Mouse (Mus musculus) limb, embryonic 15.5 days (tissue): ENCODE results near the gene Mllt3. TPM values are rescaled to one million over a fixed set of nuclear protein-coding genes. Genes with fewer than 3 reads are reported as not detected.
A peak's percentile ranks its signal among the peaks of the same experiment; 100 is the strongest.

Experiments
- ATAC-seq: fragments of 200-750 bp; cut with Nextera tagmentation; 2 replicates; pipeline ENCODE4 v1.8.0; 2017; ENCODE audit warnings: low read depth, moderate TSS enrichment; ENCODE audit not compliant: insufficient number of reproducible peaks, low FRiP score, low TSS enrichment
- H3K27ac ChIP-seq: fragments of 300-500 bp; sonication (generic); 2 replicates; pipeline ENCODE4 v1.5.1; 2015; ENCODE audit warnings: moderate library complexity, mild to moderate bottlenecking, inconsistent platforms
- H3K27me3 ChIP-seq: fragments of 300-500 bp; sonication (generic); 2 replicates; pipeline ENCODE4 v1.6.1; 2015; ENCODE audit warnings: inconsistent platforms
- H3K36me3 ChIP-seq: fragments of 300-500 bp; sonication (generic); 2 replicates; pipeline ENCODE4 v1.6.1; 2015; ENCODE audit warnings: inconsistent platforms
- H3K4me1 ChIP-seq: fragments of 300-500 bp; sonication (generic); 2 replicates; pipeline ENCODE4 v1.6.1; 2015; ENCODE audit warnings: inconsistent platforms
- H3K4me2 ChIP-seq: fragments of 300-500 bp; sonication (generic); 2 replicates; pipeline ENCODE4 v1.6.1; 2015; ENCODE audit warnings: mild to moderate bottlenecking, inconsistent platforms
- H3K4me3 ChIP-seq: fragments of 300-500 bp; sonication (generic); 2 replicates; pipeline ENCODE4 v1.5.1; 2015; ENCODE audit warnings: mild to moderate bottlenecking, inconsistent platforms
- H3K9ac ChIP-seq: fragments of 300-500 bp; sonication (generic); 2 replicates; pipeline ENCODE4 v1.6.1; 2015; ENCODE audit warnings: inconsistent platforms
- H3K9me3 ChIP-seq: fragments of 300-500 bp; sonication (generic); 2 replicates; pipeline ENCODE4 v1.6.1; 2016; ENCODE audit warnings: inconsistent platforms
- WGBS: fragments of 180-500 bp; shearing (Covaris S2); methylation state at CpG from one replicate; pipeline ENCODE4 v1.1.7; 2015; 5-methylcytosine and 5-hydroxymethylcytosine counted together
- polyA plus RNA-seq: library from polyadenylated mRNA; unstranded; fragments of >200 nt; fragmentation: Nextera tagmentation; extraction: Ambion mirVana; gene quantifications from 2 replicates; pipeline ENCODE4 v1.2.1, GENCODE M21; 2015

Gene Mllt3
- polyA plus RNA-seq, 1 experiment from 2014 or later = 42.0 TPM

DNA sequence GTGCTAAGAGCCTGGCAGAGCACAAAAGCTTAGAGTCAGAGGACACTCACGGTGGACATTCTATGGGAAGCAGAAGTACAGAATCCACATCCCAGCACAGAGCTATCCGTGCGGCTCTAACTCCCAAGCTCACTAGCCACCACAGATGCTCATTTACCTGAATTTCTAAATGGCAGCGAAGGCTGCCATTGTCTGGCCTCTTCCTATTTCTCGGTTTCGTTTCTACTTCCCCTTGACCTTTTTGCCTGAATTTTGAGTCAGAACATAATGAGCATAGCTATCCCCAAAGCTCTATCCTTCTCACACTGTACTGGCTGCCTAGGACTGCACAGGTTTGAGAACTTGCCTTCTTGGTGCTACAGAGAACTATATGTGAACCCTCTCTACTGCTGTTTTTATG lies 274.1 kb downstream of the Mllt3 start:
- no peak for ATAC-seq
- no peak overlapping the region for H3K9ac ChIP-seq
- WGBS = 89% methylated on average over 6 of the region's 6 CpGs
- H3K9me3 ChIP-seq = no peaks in the 10 kb centered on the region
- no peak overlapping the region for H3K4me2 ChIP-seq
- H3K4me1 ChIP-seq = no peaks in the 10 kb centered on the region
- H3K4me3 ChIP-seq = no peak overlapping the region
- H3K27ac ChIP-seq = no peak overlapping the region
- no peaks in the 10 kb centered on the region for H3K36me3 ChIP-seq
- no peaks in the 10 kb centered on the region for H3K27me3 ChIP-seq

DNA sequence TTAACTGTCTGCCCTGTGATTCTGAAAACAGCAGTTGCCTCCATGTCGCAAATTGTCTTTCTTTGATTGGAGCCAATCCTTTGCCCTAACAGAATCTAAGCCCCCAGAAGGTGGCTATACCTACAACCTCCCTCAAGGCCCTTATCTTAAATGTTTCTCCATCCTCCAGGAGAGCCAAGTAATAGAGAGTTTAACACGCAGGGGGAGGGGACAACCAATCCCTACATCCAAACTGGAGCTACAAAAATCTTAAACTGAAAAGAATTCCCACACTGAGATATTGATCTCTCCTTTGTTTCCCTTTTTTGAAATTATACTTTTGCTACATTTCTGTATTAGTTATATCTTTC lies 281.7 kb downstream of the Mllt3 start:
- Histone ChIP-seq H3K36me3 (no peaks in the 10 kb centered on the region), H3K4me1 (peaks cover 5% of the 10 kb centered on the region), H3K27me3 (no peaks in the 10 kb centered on the region), H3K9ac (no peak overlapping the region), H3K9me3 (no peaks in the 10 kb centered on the region), H3K4me3 (no peak overlapping the region), H3K27ac (no peak overlapping the region), H3K4me2 (no peak overlapping the region)
- ATAC-seq = no peak
- WGBS = 79% methylated on average over 2 of the region's 2 CpGs

DNA sequence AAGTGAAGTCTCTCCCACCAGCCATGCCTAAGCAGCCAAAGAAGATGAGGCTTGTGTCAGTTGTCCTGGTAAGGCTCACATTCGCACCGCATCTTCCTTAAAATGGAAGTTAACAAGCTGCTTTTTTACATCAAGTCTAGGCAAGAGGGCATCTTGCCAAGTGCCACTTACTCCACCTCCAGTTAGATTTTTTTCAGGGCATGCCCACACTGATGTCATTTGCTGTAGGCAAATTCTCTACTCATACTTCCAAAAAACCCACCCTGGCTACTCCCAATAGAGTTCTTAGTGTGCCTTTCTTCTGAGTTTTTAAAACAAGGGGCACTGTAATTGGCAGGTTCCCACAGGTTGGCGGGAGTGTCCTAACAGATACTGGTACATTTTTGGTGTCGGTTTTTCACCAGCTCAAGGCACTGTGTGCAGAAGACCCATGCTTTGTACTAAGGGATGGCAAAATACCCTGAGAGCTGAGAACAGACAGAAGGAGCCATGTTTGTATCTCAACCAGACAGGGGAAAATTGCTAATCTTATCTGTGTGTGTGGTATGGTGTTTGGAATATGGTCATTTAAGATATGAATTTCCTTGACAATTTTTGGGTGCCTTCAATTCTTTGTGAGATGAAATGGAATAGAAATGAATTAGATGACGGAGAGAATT lies 282.2 kb downstream of the Mllt3 start:
- 78% methylated on average over 5 of the region's 5 CpGs for WGBS
- Histone ChIP-seq H3K36me3 (no peaks in the 10 kb centered on the region), H3K9ac (no peak overlapping the region), H3K4me3 (no peak overlapping the region), H3K27me3 (no peaks in the 10 kb centered on the region), H3K9me3 (no peaks in the 10 kb centered on the region), H3K4me1 (peaks cover 5% of the 10 kb centered on the region), H3K27ac (no peak overlapping the region), H3K4me2 (no peak overlapping the region)
- ATAC-seq = no peak

DNA sequence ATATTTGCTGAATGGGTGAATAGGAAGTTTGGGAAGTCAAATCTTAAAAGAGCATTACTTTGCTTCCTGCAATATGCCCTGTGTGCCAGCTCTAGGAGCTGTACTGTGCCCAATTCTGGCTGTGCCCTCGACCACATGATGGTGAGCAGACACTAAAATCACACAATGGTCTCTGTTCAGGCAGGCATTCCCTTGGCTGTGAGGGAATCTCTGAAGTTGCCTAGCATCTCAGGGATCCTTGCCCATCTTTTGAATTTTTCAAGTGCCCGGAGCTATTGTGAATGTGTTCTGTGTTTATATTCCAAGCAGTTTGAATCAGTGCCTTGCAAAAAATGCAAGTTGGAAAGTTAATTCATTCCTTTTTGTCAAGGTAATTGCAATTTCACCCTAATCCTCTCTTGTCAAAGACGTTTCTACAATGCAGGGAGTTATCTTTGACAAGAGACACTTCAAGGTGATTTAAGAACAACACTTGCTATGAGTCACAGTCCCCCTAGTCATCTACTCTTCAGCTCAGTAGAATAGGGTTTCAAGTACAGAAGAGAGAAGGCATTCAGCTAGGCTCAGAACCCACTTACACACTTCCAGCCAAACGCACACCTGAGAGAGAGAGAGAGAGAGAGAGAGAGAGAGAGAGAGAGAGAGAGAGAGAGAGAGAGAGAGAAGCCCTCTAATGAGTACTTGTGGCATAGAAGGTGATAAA lies 283.5 kb downstream of the Mllt3 start:
- Histone ChIP-seq H3K27ac (no peak overlapping the region), H3K27me3 (no peaks in the 10 kb centered on the region), H3K9ac (no peak overlapping the region), H3K36me3 (no peaks in the 10 kb centered on the region), H3K4me3 (no peak overlapping the region), H3K4me1 (peaks cover 5% of the 10 kb centered on the region), H3K9me3 (no peaks in the 10 kb centered on the region), H3K4me2 (no peak overlapping the region)
- no peak for ATAC-seq
- WGBS = 46% methylated on average over 4 of the region's 4 CpGs

DNA sequence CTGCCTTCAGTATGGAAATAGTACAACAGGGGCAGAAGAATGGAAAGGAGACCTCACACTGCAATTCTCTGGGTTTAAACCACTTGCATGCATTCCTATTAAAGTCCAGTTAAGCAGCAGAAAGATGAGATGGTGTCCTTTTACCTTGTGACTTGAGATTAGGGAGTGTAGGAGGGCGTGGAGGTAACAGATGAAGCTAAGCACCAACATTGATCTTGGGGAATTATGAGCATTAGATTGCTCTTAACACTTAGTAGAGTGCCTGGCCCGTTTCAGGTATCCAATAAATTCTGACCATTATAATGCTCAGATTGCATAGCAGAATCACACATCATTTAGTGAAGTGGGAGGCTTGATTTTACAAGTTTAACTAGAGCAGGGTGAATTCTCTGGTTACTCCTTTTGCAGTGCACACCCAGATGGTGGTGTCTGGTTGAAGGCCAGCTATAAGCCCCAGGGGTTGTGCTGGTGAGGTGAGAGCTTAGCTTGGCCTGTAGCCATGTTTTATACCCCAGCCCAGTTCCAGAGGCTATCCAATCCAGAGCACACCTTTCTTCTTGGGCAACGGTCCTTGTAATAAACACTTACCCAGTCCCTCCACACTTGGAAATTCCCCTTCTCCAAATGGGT lies 288.0 kb downstream of the Mllt3 start:
- Histone ChIP-seq H3K27ac (no peak overlapping the region), H3K9me3 (no peaks in the 10 kb centered on the region), H3K4me3 (no peak overlapping the region), H3K9ac (no peak overlapping the region), H3K27me3 (no peaks in the 10 kb centered on the region), H3K4me1 (no peaks in the 10 kb centered on the region), H3K4me2 (no peak overlapping the region), H3K36me3 (no peaks in the 10 kb centered on the region)
- peak; percentile 78; the same call in 1 of the 2 replicates for ATAC-seq
- 32% methylated on average over 3 of the region's 3 CpGs for WGBS

DNA sequence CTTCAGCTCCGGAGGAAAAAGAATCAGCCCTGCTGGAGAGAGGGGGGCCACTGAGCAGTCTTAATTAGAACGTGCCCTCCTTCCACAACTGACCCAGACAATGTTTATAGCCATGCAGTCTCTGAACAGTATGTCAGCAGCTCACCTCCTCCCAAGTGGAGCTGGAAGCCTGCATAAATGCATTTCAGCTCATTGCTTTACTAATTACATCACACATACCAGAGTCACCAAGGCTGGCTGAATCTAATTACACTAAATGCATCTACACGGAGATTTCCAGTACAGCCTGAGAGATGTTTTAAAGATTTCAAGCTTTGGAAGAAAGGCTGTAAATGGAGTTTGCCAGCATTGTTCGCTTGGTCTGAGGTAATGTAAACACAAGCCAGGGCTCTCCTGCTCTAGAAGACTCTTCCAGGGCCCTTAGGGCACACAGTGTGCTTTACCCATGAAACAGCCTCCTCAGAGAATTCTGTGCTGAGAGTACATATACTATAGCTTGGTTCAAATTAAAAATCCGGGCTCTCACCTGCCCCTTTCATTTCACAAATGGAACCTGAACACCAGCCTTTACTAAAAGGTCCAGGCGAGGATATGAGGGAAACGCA lies 293.5 kb downstream of the Mllt3 start:
- Histone ChIP-seq H3K9ac (no peak overlapping the region), H3K27me3 (no peaks in the 10 kb centered on the region; the same call in 1 of the 2 replicates), H3K4me3 (no peak overlapping the region), H3K4me1 (peaks cover 12% of the 10 kb centered on the region; the same call in 1 of the 2 replicates), H3K36me3 (no peaks in the 10 kb centered on the region), H3K27ac (no peak overlapping the region), H3K9me3 (no peaks in the 10 kb centered on the region), H3K4me2 (no peak overlapping the region)
- 29% methylated on average over 7 of the region's 7 CpGs for WGBS
- no peak for ATAC-seq

DNA sequence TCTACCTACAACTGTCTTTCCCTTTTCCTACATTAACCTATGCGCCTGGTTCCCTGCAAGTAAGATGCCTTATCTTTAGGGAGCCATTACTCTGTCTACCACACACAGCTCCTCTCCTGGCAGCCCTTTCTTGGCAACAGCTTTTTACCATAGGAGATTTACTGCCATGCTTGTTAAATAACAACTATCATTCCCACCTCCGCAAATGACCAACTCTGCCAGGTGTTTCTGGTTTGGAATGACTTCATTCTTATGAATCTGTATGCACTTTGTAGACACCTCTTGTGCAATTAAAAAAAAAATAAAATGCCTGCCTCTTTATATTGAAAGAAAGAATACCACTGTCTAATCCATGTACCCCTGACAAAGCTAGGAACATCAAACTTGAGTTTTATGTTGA lies 294.1 kb downstream of the Mllt3 start:
- Histone ChIP-seq H3K4me1 (peaks cover 12% of the 10 kb centered on the region; the same call in 1 of the 2 replicates), H3K9ac (no peak overlapping the region), H3K4me3 (no peak overlapping the region), H3K36me3 (no peaks in the 10 kb centered on the region), H3K27me3 (no peaks in the 10 kb centered on the region; the same call in 1 of the 2 replicates), H3K4me2 (no peak overlapping the region), H3K9me3 (no peaks in the 10 kb centered on the region), H3K27ac (no peak overlapping the region)
- no peak for ATAC-seq
- 35% methylated on average over 2 of the region's 2 CpGs for WGBS

DNA sequence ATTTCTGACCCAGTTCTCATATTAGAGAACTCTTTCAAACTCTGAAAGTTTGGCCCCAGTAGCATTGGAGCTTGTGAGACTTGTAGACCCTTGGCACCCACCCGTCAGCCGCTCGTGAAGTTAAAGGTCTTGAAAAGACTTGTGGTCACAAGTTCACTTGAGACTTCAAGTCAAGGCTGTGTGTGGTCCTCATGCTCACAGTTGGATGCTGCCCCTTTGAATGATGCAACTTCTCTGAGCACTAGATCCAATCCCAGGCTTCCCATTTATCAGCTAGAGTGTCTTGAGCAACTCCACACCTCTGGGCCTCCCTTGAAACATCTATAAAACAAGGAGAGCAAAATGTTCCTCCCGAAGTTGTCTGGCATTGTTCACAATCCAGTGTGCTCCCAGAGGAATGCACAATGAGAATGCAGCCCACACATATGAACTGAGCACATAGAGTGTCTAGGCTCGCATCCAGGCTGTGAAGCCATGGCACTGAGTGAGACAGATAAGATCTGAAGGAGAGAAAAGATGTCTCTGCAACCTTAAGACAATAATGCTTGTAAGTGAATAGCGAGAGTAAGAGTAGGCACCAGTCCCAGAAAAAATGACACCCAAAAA lies 295.9 kb downstream of the Mllt3 start:
- Histone ChIP-seq H3K27ac (no peak overlapping the region), H3K4me3 (no peak overlapping the region), H3K27me3 (no peaks in the 10 kb centered on the region; the same call in 1 of the 2 replicates), H3K4me1 (peaks cover 12% of the 10 kb centered on the region; the same call in 1 of the 2 replicates), H3K9me3 (no peaks in the 10 kb centered on the region), H3K36me3 (no peaks in the 10 kb centered on the region), H3K4me2 (no peak overlapping the region), H3K9ac (no peak overlapping the region)
- ATAC-seq = no peak
- WGBS = 70% methylated on average over 6 of the region's 6 CpGs

DNA sequence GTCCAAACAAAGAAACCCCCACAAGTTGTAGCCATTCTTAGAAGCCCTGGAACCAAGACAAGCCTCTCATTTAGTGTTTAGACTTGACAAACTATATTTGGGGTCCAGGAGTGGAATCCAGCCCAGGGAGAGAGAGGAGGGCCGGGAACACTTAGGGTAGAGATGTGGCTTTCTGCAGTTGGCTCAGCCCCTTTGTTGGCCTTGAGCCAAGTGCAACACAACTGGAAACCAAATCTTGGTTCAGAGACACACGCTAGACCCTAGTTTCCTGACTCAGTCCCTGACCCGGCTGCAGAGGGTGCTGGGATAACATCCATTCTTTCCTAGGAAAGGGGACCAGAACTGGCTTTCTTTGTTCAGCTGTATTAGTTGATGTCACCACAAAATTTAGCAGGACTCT lies 296.4 kb downstream of the Mllt3 start:
- H3K4me3 ChIP-seq = no peak overlapping the region
- H3K27me3 ChIP-seq = no peaks in the 10 kb centered on the region; the same call in 1 of the 2 replicates
- H3K4me2 ChIP-seq = no peak overlapping the region
- H3K9me3 ChIP-seq = no peaks in the 10 kb centered on the region
- peaks cover 12% of the 10 kb centered on the region; the same call in 1 of the 2 replicates for H3K4me1 ChIP-seq
- ATAC-seq = no peak
- H3K36me3 ChIP-seq = no peaks in the 10 kb centered on the region
- 38% methylated on average over 3 of the region's 3 CpGs for WGBS
- H3K9ac ChIP-seq = no peak overlapping the region
- no peak overlapping the region for H3K27ac ChIP-seq

DNA sequence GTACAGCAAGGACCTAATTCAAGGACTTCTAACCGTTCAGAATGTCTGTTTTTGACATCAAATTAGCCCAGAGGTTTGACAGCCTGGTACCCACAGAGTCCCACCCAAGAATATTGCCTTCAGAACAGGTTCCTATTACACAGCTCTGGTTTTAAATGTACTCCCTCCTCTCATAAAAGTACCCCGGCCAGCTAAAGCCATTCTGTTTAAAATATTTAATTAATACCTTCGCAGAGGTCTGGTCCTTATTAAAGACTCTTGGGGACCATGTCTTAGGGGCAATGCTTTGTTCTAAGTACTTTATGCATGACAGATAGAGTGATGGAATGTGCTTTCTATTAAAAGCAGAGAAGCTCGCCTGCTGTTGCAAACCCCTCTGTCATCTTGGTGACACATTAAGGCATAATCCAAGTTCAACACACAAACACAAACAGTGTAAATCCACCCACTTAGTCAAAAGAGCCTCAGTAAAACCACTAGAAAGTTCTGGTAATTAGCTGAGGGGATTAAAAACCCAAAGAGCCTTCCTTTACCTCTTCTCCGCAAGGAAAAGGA lies 302.0 kb downstream of the Mllt3 start:
- 15% methylated on average over 5 of the region's 5 CpGs for WGBS
- no peak overlapping the region for H3K9ac ChIP-seq
- H3K36me3 ChIP-seq = no peaks in the 10 kb centered on the region
- no peak overlapping the region for H3K27ac ChIP-seq
- H3K4me2 ChIP-seq = no peak overlapping the region
- peak; percentile 35; the same call in 1 of the 2 replicates for ATAC-seq
- H3K4me1 ChIP-seq = peaks cover 6% of the 10 kb centered on the region
- H3K9me3 ChIP-seq = no peaks in the 10 kb centered on the region
- no peak overlapping the region for H3K4me3 ChIP-seq
- H3K27me3 ChIP-seq = 0 out of 2 replicates have a peak, but pooled peaks cover 8% of the 10 kb centered on the region

DNA sequence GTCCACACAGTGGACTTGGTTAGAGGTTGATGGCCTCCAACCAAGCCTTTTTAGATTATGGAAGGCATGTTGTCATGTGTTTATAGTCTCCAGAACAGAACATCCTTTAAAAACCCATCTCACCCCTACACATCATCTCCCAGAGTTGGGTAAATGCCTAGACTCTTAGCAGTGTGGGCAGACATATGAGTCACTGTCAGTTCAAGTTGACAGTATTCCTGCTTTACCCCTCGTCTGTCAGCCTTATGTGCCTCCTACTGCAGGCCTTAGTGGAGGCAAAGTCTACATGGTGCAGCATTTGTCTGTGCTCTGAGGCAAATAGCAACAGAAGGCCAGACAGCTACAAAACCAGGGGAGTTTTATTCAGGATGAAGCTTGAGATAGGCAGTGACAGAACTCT lies 304.6 kb downstream of the Mllt3 start:
- Histone ChIP-seq H3K9me3 (no peaks in the 10 kb centered on the region), H3K4me1 (peaks cover 6% of the 10 kb centered on the region), H3K9ac (no peak overlapping the region), H3K36me3 (no peaks in the 10 kb centered on the region), H3K4me2 (no peak overlapping the region), H3K4me3 (no peak overlapping the region), H3K27ac (no peak overlapping the region), H3K27me3 (0 out of 2 replicates have a peak, but pooled peaks cover 8% of the 10 kb centered on the region)
- WGBS = 81% methylated on average over 1 of the region's 1 CpGs
- ATAC-seq = no peak
